Mouse (Mus musculus) kidney, postnatal 0 days (tissue): Measurements from ENCODE around the gene Cd300lg. TPM values are rescaled to one million over a fixed set of nuclear protein-coding genes. Genes with fewer than 3 reads are reported as not detected.
A peak's percentile ranks its signal among the peaks of the same experiment; 100 is the strongest.

Source experiments
- ATAC-seq: fragments of 200-750 bp; cut with Nextera tagmentation; replicated peaks from 2 replicates; pipeline ENCODE4 v1.8.0; 2017; ENCODE audit warnings: low read depth, moderate number of reproducible peaks, moderate TSS enrichment, moderate library complexity; ENCODE audit not compliant: low FRiP score
- DNase-seq: peaks from one replicate; pipeline ENCODE4 v3.0.0-alpha.2; 2016; ENCODE audit warnings: low spot score
- H3K27ac ChIP-seq: fragments of 300-500 bp; sonication (generic); 2 replicates; pipeline ENCODE4 v1.5.1; 2014; ENCODE audit warnings: mild to moderate bottlenecking
- H3K27me3 ChIP-seq: fragments of 300-500 bp; sonication (generic); 2 replicates; pipeline ENCODE4 v1.6.1; 2014; ENCODE audit warnings: low read length, mixed read lengths; ENCODE audit not compliant: insufficient read depth
- H3K36me3 ChIP-seq: fragments of 300-500 bp; sonication (generic); 2 replicates; pipeline ENCODE4 v1.6.1; 2014; ENCODE audit warnings: low read length, mixed read lengths; ENCODE audit not compliant: insufficient read depth
- H3K4me1 ChIP-seq: fragments of 300-500 bp; sonication (generic); replicated peaks from 2 replicates; pipeline ENCODE4 v1.6.1; 2014; ENCODE audit warnings: antibody characterized with exemption, low read length, mixed read lengths; ENCODE audit not compliant: insufficient read depth
- H3K4me2 ChIP-seq: fragments of 300-500 bp; sonication (generic); 2 replicates; pipeline ENCODE4 v1.6.1; 2014; ENCODE audit warnings: mild to moderate bottlenecking, low read length, moderate library complexity, mixed read lengths
- H3K4me3 ChIP-seq: fragments of 300-500 bp; sonication (generic); replicated peaks from 2 replicates; pipeline ENCODE4 v1.5.1; 2014; ENCODE audit warnings: low read depth, low read length
- H3K9ac ChIP-seq: fragments of 300-500 bp; sonication (generic); 2 replicates; pipeline ENCODE4 v1.6.1; 2014; ENCODE audit warnings: low read depth, low read length
- H3K9me3 ChIP-seq: fragments of 300-500 bp; sonication (generic); replicated peaks from 2 replicates; pipeline ENCODE4 v1.6.1; 2016; ENCODE audit warnings: low read length, inconsistent platforms, mixed read lengths
- CTCF ChIP-seq: IDR thresholded peaks from 2 replicates; pipeline ENCODE4 v1.5.1; 2016; ENCODE audit warnings: antibody characterized with exemption, low read depth, mild to moderate bottlenecking, moderate library complexity
- WGBS: fragments of 180-500 bp; shearing (Covaris S2); extraction: QIAGEN DNeasy Blood & Tissue Kit; methylation state at CpG from one replicate; pipeline ENCODE4 v1.1.7; 2014; 5-methylcytosine and 5-hydroxymethylcytosine counted together
- polyA plus RNA-seq: library from polyadenylated mRNA; unstranded; fragments of >200 nt; fragmentation: Nextera tagmentation; extraction: Ambion mirVana; gene quantifications from 2 replicates; pipeline ENCODE4 v1.2.1, GENCODE M21; 2015

The Cd300lg gene
- polyA plus RNA-seq, 1 experiment from 2014 or later = 2.8 TPM

GRCm38 (mm10) chr11:102024084-102024758 lies 17.1 kb upstream of the Cd300lg start:
- no peak overlapping the region for H3K27ac ChIP-seq
- no peak for TF ChIP-seq CTCF
- ATAC-seq = no peak

GRCm38 (mm10) chr11:102024875-102025274 lies 16.4 kb upstream of the Cd300lg start:
- no peak for TF ChIP-seq CTCF
- 84% methylated on average over 4 of the region's 4 CpGs for WGBS
- no peak overlapping the region for H3K4me3 ChIP-seq
- no peak overlapping the region for H3K4me2 ChIP-seq
- H3K27me3 ChIP-seq = no peaks in the 10 kb centered on the region
- 0 out of 2 replicates have a peak, but pooled peaks cover 4% of the 10 kb centered on the region for H3K4me1 ChIP-seq
- H3K9ac ChIP-seq = no peak overlapping the region
- no peaks in the 10 kb centered on the region for H3K9me3 ChIP-seq
- H3K36me3 ChIP-seq = no peaks in the 10 kb centered on the region
- no peak for ATAC-seq
- H3K27ac ChIP-seq = no peak overlapping the region
- DNase-seq = no peak

More at GRCm38 (mm10) chr11:102024084-102024758, 17.1 kb upstream of the Cd300lg start:
- Histone ChIP-seq H3K4me3 (no peak overlapping the region), H3K27me3 (no peaks in the 10 kb centered on the region), H3K4me1 (0 out of 2 replicates have a peak, but pooled peaks cover 4% of the 10 kb centered on the region), H3K9me3 (no peaks in the 10 kb centered on the region), H3K4me2 (no peak overlapping the region), H3K9ac (no peak overlapping the region), H3K36me3 (no peaks in the 10 kb centered on the region)
- WGBS = 66% methylated on average over 6 of the region's 6 CpGs
- no peak for DNase-seq

- 0 out of 2 replicates have a peak, but pooled peaks cover 4% of the 10 kb centered on the region for H3K4me1 ChIP-seq
- H3K27ac ChIP-seq = no peak overlapping the region
- WGBS = 41% methylated on average over 7 of the region's 7 CpGs
- DNase-seq (no peak), ATAC-seq (no peak)
- H3K36me3 ChIP-seq = no peaks in the 10 kb centered on the region
- TF ChIP-seq CTCF = no peak
- 0 out of 2 replicates have a peak overlapping the region, but pooled peaks have one; percentile 9 for H3K4me2 ChIP-seq
- H3K27me3 ChIP-seq = no peaks in the 10 kb centered on the region
- no peak overlapping the region for H3K4me3 ChIP-seq
- H3K9ac ChIP-seq = no peak overlapping the region
- H3K9me3 ChIP-seq = no peaks in the 10 kb centered on the region
Observed at GRCm38 (mm10) chr11:102025354-102025753, 16.0 kb upstream of the Cd300lg start.

- DNase-seq = peak; percentile 24
- peak overlapping the region; percentile 60; the same call in 1 of the 2 replicates for H3K27ac ChIP-seq
- 3% methylated on average over 23 of the region's 23 CpGs for WGBS
- H3K4me3 ChIP-seq = peak overlapping the region; percentile 64
- H3K36me3 ChIP-seq = no peaks in the 10 kb centered on the region
- H3K9ac ChIP-seq = peak overlapping the region; percentile 57
- H3K9me3 ChIP-seq = no peaks in the 10 kb centered on the region
- ATAC-seq = no peak; the same call in 1 of the 2 replicates
- H3K27me3 ChIP-seq = no peaks in the 10 kb centered on the region
- peak overlapping the region; percentile 80 for H3K4me2 ChIP-seq
- TF ChIP-seq CTCF = no peak
- H3K4me1 ChIP-seq = 0 out of 2 replicates have a peak, but pooled peaks cover 4% of the 10 kb centered on the region
Observed at GRCm38 (mm10) chr11:102025991-102026660, 15.2 kb upstream of the Cd300lg start.

- H3K4me1 ChIP-seq = 0 out of 2 replicates have a peak, but pooled peaks cover 4% of the 10 kb centered on the region
- under 1% methylated on average over 58 of the region's 73 CpGs for WGBS
- H3K4me3 ChIP-seq = peak overlapping the region; percentile 64
- H3K27me3 ChIP-seq = no peaks in the 10 kb centered on the region
- H3K27ac ChIP-seq = peak overlapping the region; percentile 60
- peak; percentile 92 for DNase-seq
- peak; percentile 85 for ATAC-seq
- no peak for TF ChIP-seq CTCF
- H3K36me3 ChIP-seq = no peaks in the 10 kb centered on the region
- peak overlapping the region; percentile 57 for H3K9ac ChIP-seq
- no peaks in the 10 kb centered on the region for H3K9me3 ChIP-seq
- H3K4me2 ChIP-seq = peak overlapping the region; percentile 80
Observed at GRCm38 (mm10) chr11:102026694-102027360, 14.5 kb upstream of the Cd300lg start.
